Mouse (Mus musculus) limb, embryonic 15.5 days (tissue): ENCODE data around the gene Dytn. TPM values are rescaled to one million over a fixed set of nuclear protein-coding genes. Genes with fewer than 3 reads are reported as not detected.

Experiments used
- ATAC-seq: fragments of 200-750 bp; cut with Nextera tagmentation; 2 replicates; pipeline ENCODE4 v1.8.0; 2017; ENCODE audit warnings: low read depth, moderate TSS enrichment; ENCODE audit not compliant: insufficient number of reproducible peaks, low FRiP score, low TSS enrichment
- H3K27ac ChIP-seq: fragments of 300-500 bp; sonication (generic); 2 replicates; pipeline ENCODE4 v1.5.1; 2015; ENCODE audit warnings: moderate library complexity, mild to moderate bottlenecking, inconsistent platforms
- H3K27me3 ChIP-seq: fragments of 300-500 bp; sonication (generic); 2 replicates; pipeline ENCODE4 v1.6.1; 2015; ENCODE audit warnings: inconsistent platforms
- H3K36me3 ChIP-seq: fragments of 300-500 bp; sonication (generic); 2 replicates; pipeline ENCODE4 v1.6.1; 2015; ENCODE audit warnings: inconsistent platforms
- H3K4me1 ChIP-seq: fragments of 300-500 bp; sonication (generic); 2 replicates; pipeline ENCODE4 v1.6.1; 2015; ENCODE audit warnings: inconsistent platforms
- H3K4me2 ChIP-seq: fragments of 300-500 bp; sonication (generic); 2 replicates; pipeline ENCODE4 v1.6.1; 2015; ENCODE audit warnings: mild to moderate bottlenecking, inconsistent platforms
- H3K4me3 ChIP-seq: fragments of 300-500 bp; sonication (generic); 2 replicates; pipeline ENCODE4 v1.5.1; 2015; ENCODE audit warnings: mild to moderate bottlenecking, inconsistent platforms
- H3K9ac ChIP-seq: fragments of 300-500 bp; sonication (generic); 2 replicates; pipeline ENCODE4 v1.6.1; 2015; ENCODE audit warnings: inconsistent platforms
- H3K9me3 ChIP-seq: fragments of 300-500 bp; sonication (generic); 2 replicates; pipeline ENCODE4 v1.6.1; 2016; ENCODE audit warnings: inconsistent platforms
- WGBS: fragments of 180-500 bp; shearing (Covaris S2); methylation state at CpG from one replicate; pipeline ENCODE4 v1.1.7; 2015; 5-methylcytosine and 5-hydroxymethylcytosine counted together
- polyA plus RNA-seq: library from polyadenylated mRNA; unstranded; fragments of >200 nt; fragmentation: Nextera tagmentation; extraction: Ambion mirVana; gene quantifications from 2 replicates; pipeline ENCODE4 v1.2.1, GENCODE M21; 2015

Dytn gene
- polyA plus RNA-seq: not detected in 2 replicates

GRCm38 (mm10) chr1:63686827-63687226 is at the start of gene Dytn:
Gene Dytn (minus strand): TSS chr1:63686927.
- H3K27me3 ChIP-seq: peaks cover 13% of the 10 kb centered on the region; the same call in 1 of the 2 replicates
- ATAC-seq: no peak
- no peak within 1 kb of the TSS for H3K4me2 ChIP-seq
- 78% methylated on average over 4 of the region's 4 CpGs for WGBS
- no peak within 1 kb of the TSS for H3K27ac ChIP-seq
- H3K9me3 ChIP-seq: no peaks in the 10 kb centered on the region
- no peaks in the 10 kb centered on the region for H3K36me3 ChIP-seq
- H3K9ac ChIP-seq: no peak within 1 kb of the TSS
- H3K4me1 ChIP-seq: no peaks in the 10 kb centered on the region
- H3K4me3 ChIP-seq: no peak within 1 kb of the TSS

- peak within 1 kb of the TSS; percentile 52 for H3K9ac ChIP-seq
- WGBS: under 1% methylated on average over 31 of the region's 31 CpGs
Measured at GRCm38 (mm10) chr1:63730240-63730771, 43.6 kb upstream of the Dytn start, which contains the start of the genes Mdh1b and Fastkd2. Gene Mdh1b (minus strand): TSS chr1:63730318. Gene Fastkd2 (plus strand): TSS chr1:63730614.

DNA sequence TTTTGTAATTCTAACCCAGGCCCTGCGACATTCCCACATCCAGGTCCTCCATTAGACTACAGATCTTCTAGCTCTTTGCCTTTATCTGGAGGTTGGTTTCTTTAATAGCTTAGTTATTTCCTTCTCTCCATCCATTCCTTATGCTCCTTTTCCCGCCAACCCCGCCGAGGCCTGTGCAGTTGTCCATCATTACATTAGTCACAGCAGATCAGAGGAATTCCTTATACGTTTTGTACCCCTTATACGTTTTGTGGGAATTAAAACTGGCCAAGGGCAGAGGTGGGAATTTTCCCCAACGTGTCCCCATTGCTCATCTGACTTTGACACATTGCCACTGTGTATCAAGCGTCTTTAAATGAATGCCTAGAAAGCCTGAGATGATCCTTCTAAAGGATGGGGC is 43.1 kb upstream of the Dytn start:
- Histone ChIP-seq H3K4me1 (peaks cover 10% of the 10 kb centered on the region; the same call in 1 of the 2 replicates), H3K9ac (no peak overlapping the region), H3K27me3 (peaks cover 7% of the 10 kb centered on the region; the same call in 1 of the 2 replicates), H3K9me3 (no peaks in the 10 kb centered on the region), H3K27ac (no peak overlapping the region), H3K4me3 (peak overlapping the region; percentile 72), H3K4me2 (peak overlapping the region; percentile 45), H3K36me3 (no peaks in the 10 kb centered on the region)
- 43% methylated on average over 8 of the region's 8 CpGs for WGBS
- ATAC-seq: no peak

More at GRCm38 (mm10) chr1:63730240-63730771, 43.6 kb upstream of the Dytn start, which contains the start of the genes Mdh1b and Fastkd2:
- peak; percentile 82; the same call in 1 of the 2 replicates for ATAC-seq
- H3K4me2 ChIP-seq: peak within 1 kb of the TSS; percentile 45
- peaks cover 10% of the 10 kb centered on the region; the same call in 1 of the 2 replicates for H3K4me1 ChIP-seq
- H3K9me3 ChIP-seq: no peaks in the 10 kb centered on the region
- H3K4me3 ChIP-seq: peak within 1 kb of the TSS; percentile 72
- H3K27me3 ChIP-seq: peaks cover 7% of the 10 kb centered on the region; the same call in 1 of the 2 replicates
- no peak within 1 kb of the TSS for H3K27ac ChIP-seq
- no peaks in the 10 kb centered on the region for H3K36me3 ChIP-seq

DNA sequence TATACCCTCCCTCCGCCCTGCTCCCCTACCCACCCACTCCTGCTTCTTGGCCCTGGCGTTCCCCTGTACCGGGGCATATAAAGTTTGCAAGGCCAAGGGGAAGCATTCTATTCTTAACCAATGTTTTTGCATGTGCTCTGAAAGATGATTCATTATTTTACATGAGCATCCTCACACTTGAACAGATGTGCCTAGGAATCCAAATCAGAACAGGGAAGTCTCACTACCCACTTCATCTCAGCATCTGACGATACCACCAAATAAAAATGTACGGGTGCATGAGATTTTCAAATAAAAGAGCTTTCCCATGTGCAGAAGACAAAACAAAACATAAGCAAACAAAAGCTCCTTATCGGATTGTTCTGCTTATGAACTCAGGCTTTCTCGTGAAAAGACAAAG is 33.4 kb upstream of the Dytn start:
- H3K4me3 ChIP-seq: no peak overlapping the region
- no peak overlapping the region for H3K4me2 ChIP-seq
- WGBS: 86% methylated on average over 7 of the region's 7 CpGs

GRCm38 (mm10) chr1:63708876-63709275 is 22.1 kb upstream of the Dytn start:
- Histone ChIP-seq H3K27ac (no peak overlapping the region), H3K4me1 (0 out of 2 replicates have a peak, but pooled peaks cover 5% of the 10 kb centered on the region), H3K27me3 (no peaks in the 10 kb centered on the region), H3K9me3 (no peaks in the 10 kb centered on the region), H3K4me2 (no peak overlapping the region), H3K36me3 (no peaks in the 10 kb centered on the region), H3K4me3 (no peak overlapping the region), H3K9ac (no peak overlapping the region)
- ATAC-seq: no peak
- WGBS: 73% methylated on average over 3 of the region's 3 CpGs

More for the DNA sequence above, 33.4 kb upstream of the Dytn start:
- Histone ChIP-seq H3K27ac (no peak overlapping the region), H3K9me3 (no peaks in the 10 kb centered on the region), H3K9ac (no peak overlapping the region), H3K27me3 (no peaks in the 10 kb centered on the region), H3K4me1 (no peaks in the 10 kb centered on the region), H3K36me3 (no peaks in the 10 kb centered on the region)
- no peak for ATAC-seq

DNA sequence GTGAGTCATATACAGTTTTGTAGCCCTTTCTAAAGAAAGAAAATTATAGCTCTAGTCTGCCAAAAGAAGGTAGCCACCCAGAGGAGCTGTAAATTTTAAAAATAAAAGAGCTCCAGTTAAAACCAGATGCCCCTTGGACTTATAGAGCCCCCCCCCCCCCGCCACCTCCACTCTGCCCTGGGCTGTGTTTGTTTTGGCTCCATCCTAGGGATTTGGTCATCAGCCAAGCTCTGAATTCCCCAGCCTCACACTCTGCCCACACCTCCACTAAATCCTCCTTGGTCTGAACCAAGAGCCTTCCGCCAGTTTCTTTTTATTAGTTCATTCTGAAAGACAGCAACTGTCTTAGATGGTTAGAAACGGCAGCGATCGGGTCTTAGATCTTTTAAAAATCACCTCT is 19.0 kb upstream of the Dytn start:
- WGBS: 18% methylated on average over 5 of the region's 5 CpGs
- 0 out of 2 replicates have a peak, but pooled peaks cover 5% of the 10 kb centered on the region for H3K4me1 ChIP-seq
- no peaks in the 10 kb centered on the region for H3K9me3 ChIP-seq
- H3K9ac ChIP-seq: no peak overlapping the region
- no peaks in the 10 kb centered on the region for H3K27me3 ChIP-seq
- H3K27ac ChIP-seq: peak overlapping the region; percentile 44; the same call in 1 of the 2 replicates
- no peak overlapping the region for H3K4me3 ChIP-seq
- peak overlapping the region; percentile 8; the same call in 1 of the 2 replicates for H3K4me2 ChIP-seq
- peak; percentile 61 for ATAC-seq
- H3K36me3 ChIP-seq: no peaks in the 10 kb centered on the region

- Histone ChIP-seq H3K4me3 (no peak overlapping the region), H3K9ac (no peak overlapping the region), H3K27ac (no peak overlapping the region), H3K4me2 (no peak overlapping the region), H3K9me3 (no peaks in the 10 kb centered on the region), H3K4me1 (no peaks in the 10 kb centered on the region), H3K27me3 (peaks cover 3% of the 10 kb centered on the region; the same call in 1 of the 2 replicates), H3K36me3 (no peaks in the 10 kb centered on the region)
- no peak for ATAC-seq
- WGBS: 70% methylated on average over 3 of the region's 3 CpGs
Measured at GRCm38 (mm10) chr1:63696861-63697260, 10.1 kb upstream of the Dytn start.

DNA sequence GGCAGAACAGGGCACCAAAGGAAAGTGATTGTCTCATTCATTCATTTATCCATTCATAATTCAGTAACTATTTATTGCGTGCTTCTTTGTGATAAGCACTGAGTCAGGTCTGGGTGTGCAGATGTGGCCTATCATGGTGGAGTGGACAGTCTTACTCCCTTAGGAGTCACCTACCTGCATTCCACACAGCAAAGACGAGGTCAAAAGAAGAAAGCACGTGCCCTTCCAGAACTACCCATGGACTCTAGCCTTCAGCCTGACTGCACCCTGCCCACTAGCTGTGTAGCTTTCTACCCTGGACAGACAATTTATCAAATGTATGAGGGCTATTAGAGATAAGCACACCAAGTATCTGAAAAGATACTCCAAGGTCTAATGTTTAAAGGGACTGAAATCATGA is 10.8 kb downstream of the Dytn start:
- no peak for ATAC-seq
- WGBS: 88% methylated on average over 3 of the region's 3 CpGs
- Histone ChIP-seq H3K9ac (no peak overlapping the region), H3K4me1 (no peaks in the 10 kb centered on the region), H3K9me3 (no peaks in the 10 kb centered on the region), H3K27ac (no peak overlapping the region), H3K4me2 (no peak overlapping the region), H3K36me3 (no peaks in the 10 kb centered on the region), H3K4me3 (no peak overlapping the region), H3K27me3 (peaks cover 3% of the 10 kb centered on the region; the same call in 1 of the 2 replicates)

DNA sequence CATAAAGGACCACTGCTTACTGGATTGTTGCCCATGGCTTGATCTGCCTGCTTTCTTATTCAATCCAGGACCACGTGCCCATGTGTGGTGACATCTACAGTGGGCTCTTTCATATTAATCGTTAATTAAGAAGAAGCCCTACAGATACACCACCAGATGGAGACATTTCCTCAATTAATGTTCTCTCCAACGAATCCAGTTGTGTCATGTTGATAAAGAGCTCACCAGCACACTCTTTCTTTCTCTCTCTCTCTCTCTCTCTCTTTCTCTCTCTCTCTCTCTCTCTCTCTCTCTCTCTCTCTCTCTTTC is 17.9 kb downstream of the Dytn start:
- Histone ChIP-seq H3K27me3 (peaks cover 20% of the 10 kb centered on the region), H3K27ac (no peak overlapping the region), H3K36me3 (no peaks in the 10 kb centered on the region), H3K9me3 (no peaks in the 10 kb centered on the region), H3K4me3 (no peak overlapping the region), H3K4me1 (no peaks in the 10 kb centered on the region), H3K9ac (no peak overlapping the region), H3K4me2 (no peak overlapping the region)
- ATAC-seq: no peak
- 6% methylated on average over 3 of the region's 3 CpGs for WGBS

GRCm38 (mm10) chr1:63667949-63668851 is 18.5 kb downstream of the Dytn start:
- no peak for ATAC-seq
- Histone ChIP-seq H3K9me3 (no peaks in the 10 kb centered on the region), H3K4me3 (no peak overlapping the region), H3K27me3 (peaks cover 20% of the 10 kb centered on the region), H3K36me3 (no peaks in the 10 kb centered on the region), H3K4me2 (no peak overlapping the region), H3K4me1 (no peaks in the 10 kb centered on the region), H3K27ac (no peak overlapping the region), H3K9ac (no peak overlapping the region)
- 22% methylated on average over 13 of the region's 13 CpGs for WGBS

DNA sequence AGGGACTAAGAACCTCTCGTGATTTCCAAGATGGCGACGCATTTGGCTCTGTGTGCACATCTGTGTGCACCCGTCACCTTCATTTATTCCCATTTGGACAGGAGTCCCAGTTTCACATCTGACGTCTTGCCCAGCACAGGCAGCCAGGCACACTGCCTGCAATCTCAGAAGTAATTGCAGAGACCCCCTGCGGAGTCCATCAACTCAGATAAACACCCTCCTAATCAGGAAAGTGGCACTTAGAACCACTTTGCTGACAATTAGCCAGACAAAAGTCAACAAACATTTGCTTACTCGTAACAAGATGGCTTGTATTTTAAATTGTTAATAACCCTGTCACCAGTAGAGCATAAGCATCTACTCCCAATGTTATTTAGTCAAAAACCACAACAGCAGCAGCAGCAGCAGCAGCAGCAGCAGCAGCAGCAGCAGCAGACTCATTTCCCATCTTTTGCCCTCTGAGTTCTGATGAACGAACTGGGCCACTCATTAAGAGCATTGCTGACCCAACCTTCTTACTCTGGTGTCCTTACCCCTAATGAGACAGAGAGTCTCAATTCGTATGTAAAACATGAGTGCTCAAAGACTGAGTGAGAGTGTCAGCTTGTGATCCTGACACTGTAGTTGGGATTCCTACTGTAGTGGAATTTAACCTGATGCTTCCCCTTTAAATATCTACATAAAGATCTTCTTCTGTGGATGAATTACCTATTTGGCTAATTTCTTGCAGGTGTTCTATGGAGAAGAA is 19.4 kb downstream of the Dytn start:
- H3K9me3 ChIP-seq: no peaks in the 10 kb centered on the region
- no peaks in the 10 kb centered on the region for H3K36me3 ChIP-seq
- WGBS: 28% methylated on average over 9 of the region's 9 CpGs
- no peak overlapping the region for H3K4me2 ChIP-seq
- no peak overlapping the region for H3K4me3 ChIP-seq
- ATAC-seq: no peak
- no peaks in the 10 kb centered on the region for H3K4me1 ChIP-seq
- peaks cover 20% of the 10 kb centered on the region for H3K27me3 ChIP-seq
- H3K9ac ChIP-seq: no peak overlapping the region
- H3K27ac ChIP-seq: no peak overlapping the region
